Mouse (Mus musculus) ES-E14 (cell line): ENCODE data around the gene Rara.

Source experiments
- CHD2 ChIP-seq: IDR thresholded peaks from 2 replicates; pipeline ENCODE4 v1.6.1; 2014; ENCODE audit warnings: mild to moderate bottlenecking, low read depth, low read length, inconsistent platforms
- HCFC1 ChIP-seq: IDR thresholded peaks from 2 replicates; pipeline ENCODE4 v1.6.1; 2012; ENCODE audit warnings: low read length, inconsistent platforms, borderline replicate concordance; ENCODE audit not compliant: insufficient read depth
- MAFK ChIP-seq: IDR thresholded peaks from 2 replicates; pipeline ENCODE4 v1.6.1; 2014; ENCODE audit warnings: mild to moderate bottlenecking, low read depth, low read length, inconsistent platforms; ENCODE audit not compliant: insufficient read depth

GRCm38 (mm10) chr11:98954801-98955706 is 27.4 kb downstream of the Rara start:
- TF ChIP-seq CHD2: no peak
- TF ChIP-seq HCFC1: no peak
- peak; percentile 100 for TF ChIP-seq MAFK
